Mouse (Mus musculus) neural tube, embryonic 12.5 days (tissue): ENCODE results near the gene Susd6. TPM values are rescaled to one million over a fixed set of nuclear protein-coding genes. Genes with fewer than 3 reads are reported as not detected.

Experiments
- ATAC-seq: fragments of 200-750 bp; cut with Nextera tagmentation; 2 replicates; pipeline ENCODE4 v1.8.0; 2017; ENCODE audit warnings: low read depth, mild to moderate bottlenecking, moderate TSS enrichment, moderate library complexity; ENCODE audit not compliant: low FRiP score
- H3K27ac ChIP-seq: fragments of 300-500 bp; sonication (generic); 2 replicates; pipeline ENCODE4 v1.5.1; 2016
- H3K27me3 ChIP-seq: fragments of 300-500 bp; sonication (generic); replicated peaks from 2 replicates; pipeline ENCODE4 v1.6.1; 2016; ENCODE audit warnings: mild to moderate bottlenecking
- H3K36me3 ChIP-seq: fragments of 300-500 bp; sonication (generic); 2 replicates; pipeline ENCODE4 v1.6.1; 2016; ENCODE audit warnings: mild to moderate bottlenecking
- H3K4me1 ChIP-seq: fragments of 300-500 bp; sonication (generic); 2 replicates; pipeline ENCODE4 v1.6.1; 2016
- H3K4me2 ChIP-seq: fragments of 300-500 bp; sonication (generic); replicated peaks from 2 replicates; pipeline ENCODE4 v1.6.1; 2016; ENCODE audit warnings: mild to moderate bottlenecking
- H3K4me3 ChIP-seq: fragments of 300-500 bp; sonication (generic); 2 replicates; pipeline ENCODE4 v1.5.1; 2016
- H3K9ac ChIP-seq: fragments of 300-500 bp; sonication (generic); 2 replicates; pipeline ENCODE4 v1.6.1; 2016; ENCODE audit warnings: mild to moderate bottlenecking
- H3K9me3 ChIP-seq: fragments of 300-500 bp; sonication (generic); 2 replicates; pipeline ENCODE4 v1.6.1; 2016; ENCODE audit warnings: mild to moderate bottlenecking
- WGBS: fragments of 180-500 bp; shearing (Covaris S2); methylation state at CpG from one replicate; pipeline ENCODE4 v1.1.7; 2016; 5-methylcytosine and 5-hydroxymethylcytosine counted together
- polyA plus RNA-seq: library from polyadenylated mRNA; unstranded; fragments of >200 nt; fragmentation: Nextera tagmentation; extraction: Ambion mirVana; gene quantifications from 2 replicates; pipeline ENCODE4 v1.2.1, GENCODE M21; 2016

The Susd6 gene
- 18.6 and 19.5 TPM in 2 replicates for polyA plus RNA-seq

- H3K4me1 ChIP-seq: peaks cover 16% of the 10 kb centered on the region
- 2% methylated on average over 55 of the region's 56 CpGs for WGBS
- peak within 1 kb of the TSS; percentile 97 for H3K27ac ChIP-seq
- H3K4me3 ChIP-seq: peak within 1 kb of the TSS; percentile 90
- no peaks in the 10 kb centered on the region for H3K9me3 ChIP-seq
- H3K9ac ChIP-seq: peak within 1 kb of the TSS; percentile 94
- peak; percentile 97 for ATAC-seq
- no peaks in the 10 kb centered on the region for H3K27me3 ChIP-seq
- H3K36me3 ChIP-seq: 0 out of 2 replicates have a peak, but pooled peaks cover 4% of the 10 kb centered on the region
- H3K4me2 ChIP-seq: peak within 1 kb of the TSS; percentile 70
These were observed at the start of gene Susd6 for GRCm38 (mm10) chr12:80789849-80790694. Susd6 (plus strand) TSS chr12:80790510.

- no peak overlapping the region for H3K27ac ChIP-seq
- peaks cover 8% of the 10 kb centered on the region; the same call in 1 of the 2 replicates for H3K27me3 ChIP-seq
- H3K4me3 ChIP-seq: no peak overlapping the region
- ATAC-seq: no peak
- no peak overlapping the region for H3K9ac ChIP-seq
- no peaks in the 10 kb centered on the region for H3K36me3 ChIP-seq
- H3K4me2 ChIP-seq: no peak overlapping the region
- H3K4me1 ChIP-seq: peaks cover 7% of the 10 kb centered on the region
- 85% methylated on average over 1 of the region's 1 CpGs for WGBS
- H3K9me3 ChIP-seq: no peaks in the 10 kb centered on the region
These were observed 45.7 kb upstream of the Susd6 start for GRCm38 (mm10) chr12:80744614-80745013.

GRCm38 (mm10) chr12:80746031-80746813, 44.1 kb upstream of the Susd6 start:
- H3K4me2 ChIP-seq: no peak overlapping the region
- 60% methylated on average over 8 of the region's 8 CpGs for WGBS
- H3K27ac ChIP-seq: no peak overlapping the region
- H3K4me3 ChIP-seq: no peak overlapping the region
- H3K4me1 ChIP-seq: peaks cover 7% of the 10 kb centered on the region
- H3K27me3 ChIP-seq: no peaks in the 10 kb centered on the region
- H3K9me3 ChIP-seq: no peaks in the 10 kb centered on the region
- ATAC-seq: no peak
- no peaks in the 10 kb centered on the region for H3K36me3 ChIP-seq
- no peak overlapping the region for H3K9ac ChIP-seq

- WGBS: 91% methylated on average over 6 of the region's 6 CpGs
- Histone ChIP-seq H3K9me3 (0 out of 2 replicates have a peak, but pooled peaks cover 5% of the 10 kb centered on the region), H3K27ac (no peak overlapping the region), H3K27me3 (peaks cover 4% of the 10 kb centered on the region; the same call in 1 of the 2 replicates), H3K4me2 (no peak overlapping the region), H3K4me1 (no peaks in the 10 kb centered on the region), H3K4me3 (no peak overlapping the region), H3K9ac (no peak overlapping the region), H3K36me3 (peaks cover 33% of the 10 kb centered on the region)
- ATAC-seq: no peak
These were observed 38.8 kb upstream of the Susd6 start for GRCm38 (mm10) chr12:80751556-80751955.

- Histone ChIP-seq H3K4me2 (peak overlapping the region; percentile 79), H3K36me3 (peaks cover 50% of the 10 kb centered on the region), H3K9me3 (0 out of 2 replicates have a peak, but pooled peaks cover 5% of the 10 kb centered on the region), H3K4me1 (peaks cover 26% of the 10 kb centered on the region), H3K9ac (peak overlapping the region; percentile 80), H3K27me3 (peaks cover 27% of the 10 kb centered on the region), H3K4me3 (peak overlapping the region; percentile 59), H3K27ac (0 out of 2 replicates have a peak overlapping the region, but pooled peaks have one; percentile 37)
- ATAC-seq: peak; percentile 51
- WGBS: 3% methylated on average over 119 of the region's 122 CpGs
These were observed 32.4 kb upstream of the Susd6 start for GRCm38 (mm10) chr12:80757751-80758558.

- H3K27ac ChIP-seq: peak overlapping the region; percentile 82
- H3K4me2 ChIP-seq: peak overlapping the region; percentile 79
- peak overlapping the region; percentile 59 for H3K4me3 ChIP-seq
- 11% methylated on average over 91 of the region's 92 CpGs for WGBS
- peak; percentile 10 for ATAC-seq
- H3K27me3 ChIP-seq: peaks cover 27% of the 10 kb centered on the region
- 0 out of 2 replicates have a peak, but pooled peaks cover 5% of the 10 kb centered on the region for H3K9me3 ChIP-seq
- H3K9ac ChIP-seq: peak overlapping the region; percentile 80
- peaks cover 26% of the 10 kb centered on the region for H3K4me1 ChIP-seq
- peaks cover 46% of the 10 kb centered on the region for H3K36me3 ChIP-seq
These were observed 31.5 kb upstream of the Susd6 start for GRCm38 (mm10) chr12:80758559-80759386.

- 0 out of 2 replicates have a peak, but pooled peaks have one; percentile 12 for ATAC-seq
- H3K27me3 ChIP-seq: peaks cover 27% of the 10 kb centered on the region
- WGBS: 5% methylated on average over 12 of the region's 13 CpGs
These were observed 31.0 kb upstream of the Susd6 start for GRCm38 (mm10) chr12:80759387-80759712.

GRCm38 (mm10) chr12:80759713-80760395, 30.5 kb upstream of the Susd6 start:
- peak overlapping the region; percentile 79 for H3K4me2 ChIP-seq
- H3K9me3 ChIP-seq: 0 out of 2 replicates have a peak, but pooled peaks cover 5% of the 10 kb centered on the region

More at GRCm38 (mm10) chr12:80759387-80759712, 31.0 kb upstream of the Susd6 start:
- H3K9me3 ChIP-seq: 0 out of 2 replicates have a peak, but pooled peaks cover 5% of the 10 kb centered on the region
- H3K36me3 ChIP-seq: peaks cover 40% of the 10 kb centered on the region
- peak overlapping the region; percentile 82 for H3K27ac ChIP-seq
- H3K4me2 ChIP-seq: peak overlapping the region; percentile 79
- peak overlapping the region; percentile 80 for H3K9ac ChIP-seq
- peak overlapping the region; percentile 59 for H3K4me3 ChIP-seq
- H3K4me1 ChIP-seq: peaks cover 26% of the 10 kb centered on the region

GRCm38 (mm10) chr12:80760396-80760801, 29.9 kb upstream of the Susd6 start, which contains the start of gene Ccdc177:
Ccdc177 (minus strand) TSS chr12:80760687.
- Histone ChIP-seq H3K36me3 (peaks cover 31% of the 10 kb centered on the region), H3K27ac (peak within 1 kb of the TSS; percentile 82), H3K9me3 (0 out of 2 replicates have a peak, but pooled peaks cover 5% of the 10 kb centered on the region), H3K27me3 (peaks cover 27% of the 10 kb centered on the region), H3K4me3 (peak within 1 kb of the TSS; percentile 59), H3K4me2 (peak within 1 kb of the TSS; percentile 79), H3K9ac (peak within 1 kb of the TSS; percentile 80), H3K4me1 (peaks cover 26% of the 10 kb centered on the region)
- peak; percentile 43 for ATAC-seq
- under 1% methylated on average over 24 of the region's 24 CpGs for WGBS

More at GRCm38 (mm10) chr12:80759713-80760395, 30.5 kb upstream of the Susd6 start:
- Histone ChIP-seq H3K27ac (peak overlapping the region; percentile 82), H3K36me3 (peaks cover 36% of the 10 kb centered on the region), H3K4me3 (peak overlapping the region; percentile 59), H3K4me1 (peaks cover 26% of the 10 kb centered on the region), H3K9ac (peak overlapping the region; percentile 80), H3K27me3 (peaks cover 27% of the 10 kb centered on the region)
- ATAC-seq: peak; percentile 42
- 0% methylated on average over 22 of the region's 22 CpGs for WGBS

- H3K4me1 ChIP-seq: peaks cover 17% of the 10 kb centered on the region
- no peak overlapping the region for H3K27ac ChIP-seq
- peaks cover 5% of the 10 kb centered on the region; the same call in 1 of the 2 replicates for H3K36me3 ChIP-seq
- H3K4me2 ChIP-seq: no peak overlapping the region
- H3K9me3 ChIP-seq: no peaks in the 10 kb centered on the region
- no peak overlapping the region for H3K9ac ChIP-seq
- H3K27me3 ChIP-seq: peaks cover 12% of the 10 kb centered on the region
- 93% methylated on average over 5 of the region's 5 CpGs for WGBS
- H3K4me3 ChIP-seq: no peak overlapping the region
- no peak for ATAC-seq
These were observed 27.3 kb upstream of the Susd6 start for GRCm38 (mm10) chr12:80762982-80763381.
